Mouse (Mus musculus) NIH3T3 (cell line): Measurements from ENCODE around the gene Plaa.
"Not testable (repeated sequence)": the region's sequence is repeated elsewhere in the genome, so short reads cannot be mapped to it uniquely, and the experiment has no call there.

ENCODE experiments used
- DNase-seq: peaks from one replicate; pipeline ENCODE4 v3.0.0-alpha.2; 2012; ENCODE audit warnings: low read depth

Plaa gene

DNA sequence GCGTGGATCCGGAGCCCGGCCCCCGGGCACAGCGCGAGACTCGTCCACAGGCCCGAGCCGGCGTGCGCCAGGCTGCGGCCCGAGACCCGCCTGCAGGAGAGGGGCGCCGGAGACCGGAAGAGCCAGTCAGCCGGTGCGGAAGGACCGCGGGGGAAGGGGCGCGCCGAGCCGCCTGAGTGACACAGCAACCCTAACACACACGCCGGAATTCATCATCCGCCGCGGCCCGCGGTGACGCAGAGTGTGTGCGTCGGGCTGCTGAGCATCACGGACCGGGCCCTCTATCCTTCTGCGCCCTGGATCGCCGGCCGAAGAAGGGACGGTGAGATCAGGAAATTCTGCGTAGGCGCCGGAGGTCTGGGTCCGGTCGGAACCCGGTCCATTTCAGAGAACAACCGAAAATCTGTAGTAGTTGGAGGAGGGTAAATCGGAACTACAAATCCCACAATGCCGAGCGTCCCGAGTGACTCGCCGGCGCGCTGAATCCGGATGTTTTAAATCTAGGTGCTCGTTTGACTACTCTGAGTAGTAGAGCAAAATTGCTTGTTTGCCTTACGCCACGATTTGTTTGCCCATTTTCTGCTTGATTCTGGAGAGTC, at the start of gene Plaa:
Gene Plaa, minus strand, starts transcription at position 214 of the 599 bp plus-strand sequence.
- peak; percentile 98 for DNase-seq

DNA sequence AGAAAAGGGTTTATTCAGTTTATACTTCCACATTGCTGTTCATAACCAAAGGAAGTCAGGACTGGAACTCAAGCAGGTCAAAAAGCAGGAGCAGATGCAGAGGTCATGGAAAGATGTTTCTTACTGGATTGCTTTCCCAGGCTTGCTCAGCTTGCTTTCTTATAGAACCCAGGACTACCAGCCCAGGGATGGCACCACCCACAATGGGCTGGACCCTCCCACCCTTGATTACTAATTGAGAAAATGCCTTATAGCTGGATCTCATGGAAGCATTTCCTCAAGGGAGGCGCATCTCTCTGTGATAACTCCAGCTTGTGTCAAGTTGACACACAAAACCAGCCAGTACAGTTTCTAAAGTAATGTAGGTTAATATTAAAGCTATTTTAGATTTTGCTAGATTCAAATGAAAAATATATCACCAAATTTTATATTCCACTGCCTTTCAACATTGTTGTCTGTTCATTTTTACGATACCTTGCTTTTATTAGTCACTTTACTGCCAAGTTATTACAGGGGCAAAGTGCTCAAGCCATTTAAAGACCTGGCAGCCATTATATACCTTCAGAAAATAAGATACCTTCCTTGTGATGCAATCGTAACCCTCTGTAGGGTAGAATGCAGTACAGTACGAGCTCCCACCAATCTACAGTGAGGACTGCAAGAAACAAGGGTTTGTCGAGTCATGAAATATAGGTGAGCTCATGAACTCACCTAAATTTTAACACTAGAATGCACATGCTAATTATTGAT, 47.6 kb upstream of the Plaa start:
- not testable (repeated sequence) for DNase-seq

DNA sequence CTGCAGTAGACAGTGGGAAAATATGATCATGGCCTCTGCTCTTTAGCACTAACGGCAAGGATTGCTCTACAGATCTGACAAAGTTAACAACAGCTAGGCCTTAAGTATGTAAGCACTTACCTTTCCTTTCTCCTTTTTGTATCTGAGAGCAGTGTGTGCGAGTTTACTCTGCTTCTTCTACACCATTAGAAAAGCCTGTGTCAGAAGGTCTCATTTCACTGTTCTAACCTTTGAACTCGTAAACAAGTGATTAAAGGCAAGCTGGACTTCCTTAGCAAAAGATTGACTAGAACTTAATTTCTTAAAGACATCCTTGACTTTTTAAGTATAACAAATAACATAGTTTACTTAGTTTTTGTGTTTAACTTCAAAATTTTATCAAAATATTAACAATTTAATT, 46.9 kb upstream of the Plaa start, which contains the start of gene Lrrc19:
Gene Lrrc19, minus strand, starts transcription at position 225 of the 400 bp plus-strand sequence.
- DNase-seq, result no peak

DNA sequence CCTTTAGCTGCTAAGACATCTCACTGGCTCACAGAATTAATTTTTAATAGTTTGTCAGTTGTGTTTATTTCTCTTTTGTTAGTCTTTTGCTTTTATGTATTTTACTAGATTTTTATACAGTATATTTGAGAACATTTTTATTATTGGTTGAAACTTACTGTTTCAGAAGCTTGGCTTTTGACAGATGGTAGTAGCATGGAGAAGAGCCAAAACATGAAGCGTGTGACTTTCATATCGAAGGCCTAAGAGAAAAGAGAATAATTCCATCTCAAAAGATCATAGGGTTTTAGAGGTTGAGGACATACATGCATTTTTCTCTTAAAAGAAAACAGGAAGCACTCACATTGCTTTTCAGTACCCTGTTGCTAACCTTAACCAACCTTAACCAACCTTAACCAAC, 40.1 kb upstream of the Plaa start:
- no peak for DNase-seq

DNA sequence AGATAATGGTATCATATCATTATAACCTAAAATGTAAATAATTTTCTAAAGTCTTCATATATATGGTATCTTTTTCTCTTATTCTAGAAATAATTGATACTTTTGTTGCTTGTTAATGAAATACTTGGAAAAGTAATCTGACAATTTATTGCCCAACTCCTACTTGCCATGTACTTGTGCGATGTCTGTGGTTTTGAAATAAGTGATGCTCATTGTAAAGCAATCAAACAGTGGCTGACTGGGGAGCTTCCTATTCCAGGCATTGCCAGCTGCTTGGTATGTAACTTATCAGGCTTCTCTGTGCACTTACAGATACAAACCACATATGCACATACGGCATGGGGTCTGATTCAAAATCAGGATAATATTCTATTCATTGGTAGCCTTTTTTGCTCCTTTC, 17.0 kb upstream of the Plaa start:
- peak; percentile 50 for DNase-seq

DNA sequence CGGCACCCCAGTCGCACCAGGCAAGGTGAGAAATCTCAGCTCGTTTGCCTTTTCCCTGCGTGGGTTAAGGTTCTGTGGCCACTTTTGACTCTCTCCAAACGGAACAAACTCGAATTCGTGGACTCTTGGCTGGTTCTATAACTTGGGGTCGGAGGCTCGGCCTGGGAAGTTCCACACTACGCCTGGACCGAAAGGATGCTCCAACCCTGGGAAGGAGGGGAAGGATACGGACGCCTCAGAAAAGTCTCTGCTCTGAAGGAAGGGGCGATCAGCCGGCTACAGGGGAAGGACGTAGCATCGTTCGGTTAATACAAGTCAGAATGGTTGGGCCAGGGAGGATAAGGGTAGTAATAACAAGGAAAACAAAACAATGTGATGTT, 11.6 kb upstream of the Plaa start:
- no peak for DNase-seq

DNA sequence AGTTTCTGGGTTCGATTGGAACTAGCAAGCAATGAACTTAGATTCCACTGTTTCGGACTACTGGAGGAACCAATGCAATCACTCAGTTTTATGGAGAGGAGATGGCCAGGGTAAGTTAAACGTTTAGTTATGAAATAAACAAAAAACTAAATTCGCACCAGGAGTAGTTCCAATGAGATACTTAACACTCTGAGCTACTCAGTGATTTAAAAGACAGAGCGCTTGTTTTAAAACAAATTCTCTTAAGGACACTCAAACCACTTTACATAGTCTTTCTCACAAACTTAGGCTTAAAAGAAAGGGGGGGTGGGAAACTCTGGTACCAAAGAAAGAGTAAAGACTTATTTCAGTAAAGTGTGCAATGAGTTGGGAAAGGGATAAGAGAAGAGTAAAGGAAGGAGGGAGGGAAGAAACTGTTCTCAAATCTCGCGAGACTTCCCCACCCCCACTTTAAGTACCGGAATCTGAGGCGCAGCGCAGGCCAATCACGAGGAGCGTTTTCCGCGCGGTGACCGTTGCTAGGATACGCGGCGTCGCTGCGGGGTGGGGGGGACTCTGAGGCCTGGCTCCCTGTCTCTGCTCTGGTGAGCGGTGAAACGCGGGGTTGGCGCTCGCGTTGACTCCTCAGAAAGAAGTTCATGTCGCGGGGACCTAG, 11.1 kb upstream of the Plaa start, which contains the start of gene Ift74:
Gene Ift74, plus strand, starts transcription at position 520 of the 655 bp plus-strand sequence.
- peak; percentile 99 for DNase-seq

DNA sequence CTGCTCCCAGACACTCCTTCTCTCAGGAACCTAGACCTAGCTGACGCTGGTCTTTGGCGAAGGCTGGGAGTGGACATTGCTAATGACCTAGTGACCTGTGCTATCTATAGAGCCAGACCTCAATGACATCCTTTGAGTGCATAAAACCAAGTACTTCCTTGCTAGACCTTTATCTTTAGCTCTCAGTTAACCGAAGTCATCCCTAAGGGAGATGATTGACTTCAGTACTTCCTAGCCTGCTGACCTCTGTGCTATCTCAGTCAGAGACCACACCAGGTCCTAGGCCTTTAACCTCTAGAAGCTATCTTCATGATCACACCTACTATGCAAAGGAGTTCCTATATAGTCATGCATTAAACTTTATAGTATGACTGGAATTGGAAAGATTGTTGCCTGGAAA, 7.3 kb upstream of the Plaa start:
- DNase-seq, result no peak

DNA sequence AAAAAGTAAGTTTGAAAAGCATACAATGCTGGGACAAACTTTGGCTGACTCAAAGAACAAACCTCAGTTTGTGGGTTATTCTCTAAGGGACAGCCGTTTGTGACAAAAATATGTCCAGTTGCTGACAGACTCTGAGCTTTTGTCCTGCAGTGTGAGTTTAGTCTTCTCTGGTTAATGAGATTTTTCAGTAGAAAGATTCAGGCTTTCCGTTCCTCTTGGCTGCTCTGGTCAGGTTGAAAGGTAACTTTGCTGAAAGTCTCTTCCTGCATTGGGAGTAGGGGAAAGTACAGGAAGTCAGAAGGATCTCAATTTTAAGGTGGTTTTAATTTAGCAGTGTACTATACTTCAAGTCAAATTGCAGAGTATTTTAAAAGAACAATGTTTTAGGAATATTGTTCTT, 2.5 kb upstream of the Plaa start:
- no peak for DNase-seq

DNA sequence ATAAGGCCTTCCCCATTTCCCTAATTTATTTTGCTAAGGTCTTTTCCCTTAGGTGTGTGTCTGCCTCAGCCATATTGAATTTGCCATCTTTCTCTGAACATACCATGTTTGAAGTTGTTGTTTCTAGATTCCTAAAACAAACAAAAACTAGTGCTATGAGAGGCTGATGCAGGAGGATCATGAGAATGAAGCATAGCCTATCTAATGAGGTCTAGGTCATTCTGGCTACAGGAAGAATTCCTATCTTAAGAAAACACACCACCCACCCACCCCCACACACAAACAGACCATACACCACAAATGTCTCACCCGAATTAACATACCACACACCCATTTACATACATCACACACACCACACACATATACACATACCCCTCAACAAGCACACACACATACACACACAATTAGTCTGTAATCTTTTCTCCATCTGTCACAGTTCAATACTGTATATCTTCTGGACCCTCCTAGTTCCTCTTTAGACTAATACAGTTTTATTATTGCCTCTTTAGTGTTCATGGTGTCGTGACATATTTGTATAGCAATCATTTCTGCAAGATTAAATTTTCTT, 1.5 kb upstream of the Plaa start:
- no peak for DNase-seq

DNA sequence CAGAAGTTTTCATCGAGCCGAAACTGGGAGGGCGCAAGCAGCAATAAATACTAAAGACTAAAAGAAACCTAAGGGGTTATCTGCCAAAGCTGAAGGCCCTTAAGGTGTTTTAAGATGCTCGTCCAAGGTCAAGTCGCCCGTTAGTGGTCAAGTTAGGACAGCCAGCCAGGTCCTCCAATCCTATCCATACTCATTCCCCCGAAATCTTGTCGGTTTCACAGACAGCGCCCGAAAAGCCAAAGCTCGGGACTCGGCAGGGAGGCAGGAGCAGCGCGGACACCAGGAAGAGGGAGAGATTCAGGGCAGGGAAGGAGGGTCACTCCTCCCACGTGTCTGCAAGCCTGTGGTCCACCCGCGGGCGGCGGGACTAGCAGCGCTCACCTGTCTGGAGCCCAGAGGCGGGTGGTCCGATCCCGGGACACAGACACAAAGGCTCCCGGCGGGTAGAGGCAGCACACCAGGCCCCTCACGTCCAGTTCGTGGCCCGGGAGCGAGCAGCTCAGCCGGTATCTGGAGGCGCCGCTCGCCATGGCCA, 481 bp downstream of the Plaa start:
- DNase-seq, result no peak

DNA sequence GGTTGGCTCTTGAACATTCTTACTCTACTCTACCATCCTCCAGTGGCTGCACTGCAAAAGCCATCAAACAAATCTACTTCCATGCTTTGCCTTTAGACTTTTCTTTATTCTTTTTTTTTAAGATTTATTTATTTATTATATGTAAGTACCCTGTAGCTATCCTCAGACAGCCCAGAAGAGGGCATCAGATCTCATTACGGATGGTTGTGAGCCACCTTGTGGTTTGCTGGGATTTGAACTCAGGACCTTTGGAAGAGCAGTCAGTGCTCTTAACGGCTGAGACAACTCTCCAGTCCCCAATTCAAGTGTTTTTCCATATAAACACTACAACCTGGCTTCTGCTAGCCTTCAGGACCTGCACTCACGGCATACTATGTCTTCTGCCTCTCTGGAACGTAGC, 1.6 kb downstream of the Plaa start:
- DNase-seq, result peak; percentile 73

DNA sequence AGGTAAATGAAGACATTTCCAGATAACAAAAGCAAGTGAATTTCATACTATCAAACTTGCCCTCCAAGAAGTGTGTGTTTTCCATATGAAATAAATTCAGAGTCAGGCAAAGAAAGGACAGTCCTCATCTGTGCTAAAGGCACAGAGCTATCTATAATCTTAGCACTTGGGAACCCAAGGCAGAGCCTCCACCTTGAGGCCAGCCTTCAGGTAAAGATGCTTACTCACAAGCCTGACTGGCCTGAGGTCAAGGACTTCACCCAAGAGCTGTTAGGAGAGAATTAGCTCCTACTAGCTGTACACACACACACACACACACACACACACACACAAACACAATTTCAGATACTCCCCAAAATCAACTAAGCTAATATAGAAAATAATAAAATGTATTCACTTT, 10.3 kb downstream of the Plaa start:
- no peak for DNase-seq

DNA sequence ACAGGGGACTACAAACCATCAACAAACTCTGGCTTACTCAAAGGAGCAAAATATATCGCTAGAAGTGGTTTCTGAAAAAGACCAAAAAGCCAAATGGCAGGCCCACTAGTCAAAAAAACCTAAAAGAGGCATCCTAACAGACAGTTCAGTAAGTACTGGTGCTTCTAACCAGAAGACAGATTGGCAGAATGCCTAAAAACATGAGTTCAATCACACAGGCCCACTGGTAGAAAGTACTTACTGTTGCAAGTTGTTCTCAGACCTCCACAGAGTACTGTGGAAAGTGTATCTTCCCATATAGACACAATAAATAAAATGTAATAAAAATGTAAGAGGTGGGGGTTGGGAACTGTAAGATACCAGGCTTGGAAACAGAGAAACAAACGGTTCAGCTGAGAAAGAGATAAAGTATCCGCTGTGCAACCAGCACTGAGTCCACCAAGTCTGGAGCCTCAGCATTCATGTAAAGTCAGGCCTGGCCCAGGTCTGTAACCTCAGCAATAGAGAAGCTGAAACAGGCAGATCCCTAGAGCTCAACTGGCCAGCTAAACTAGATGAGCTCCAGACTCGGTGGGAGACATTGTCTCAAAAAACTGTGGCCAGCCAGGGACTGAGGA, 11.2 kb downstream of the Plaa start:
- DNase-seq, result no peak

DNA sequence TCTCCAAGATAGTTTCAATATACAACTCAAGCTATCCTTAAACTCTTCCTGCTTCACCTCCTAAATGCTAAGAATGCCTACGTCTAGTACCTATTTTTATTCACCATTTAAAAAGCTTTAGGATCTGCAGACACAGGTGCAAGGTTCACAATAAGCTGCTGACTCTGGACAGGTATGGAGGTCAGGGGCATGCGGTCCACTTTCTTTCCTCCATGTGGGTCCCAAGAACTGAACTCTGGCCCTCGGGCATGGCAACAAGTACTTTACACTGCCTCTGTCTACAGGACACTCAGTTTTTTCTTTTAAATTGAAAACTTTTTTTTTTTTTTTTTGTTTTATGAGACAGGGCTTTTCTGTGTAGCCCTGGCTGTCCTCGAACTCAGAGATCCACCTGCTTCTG, 30.4 kb downstream of the Plaa start:
- DNase-seq, result no peak

DNA sequence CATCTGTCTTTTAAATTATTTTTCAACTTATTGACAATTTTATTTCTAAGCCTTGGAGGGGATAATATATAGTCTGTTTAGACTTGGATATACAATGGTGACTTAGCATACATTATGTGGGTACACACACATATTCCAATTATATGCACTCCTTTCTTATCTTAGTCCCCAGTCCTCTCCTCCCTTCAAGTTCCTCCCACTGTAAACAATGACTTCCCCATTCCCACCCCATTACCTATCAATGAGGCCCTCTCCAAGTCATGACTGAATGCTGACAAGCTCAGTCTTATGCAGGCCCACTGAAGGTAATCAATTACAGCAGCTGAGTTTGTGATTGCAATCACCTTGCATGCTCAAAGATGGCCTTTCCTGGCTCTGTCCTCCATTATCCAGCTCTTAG, 38.7 kb downstream of the Plaa start:
- DNase-seq, result no peak

DNA sequence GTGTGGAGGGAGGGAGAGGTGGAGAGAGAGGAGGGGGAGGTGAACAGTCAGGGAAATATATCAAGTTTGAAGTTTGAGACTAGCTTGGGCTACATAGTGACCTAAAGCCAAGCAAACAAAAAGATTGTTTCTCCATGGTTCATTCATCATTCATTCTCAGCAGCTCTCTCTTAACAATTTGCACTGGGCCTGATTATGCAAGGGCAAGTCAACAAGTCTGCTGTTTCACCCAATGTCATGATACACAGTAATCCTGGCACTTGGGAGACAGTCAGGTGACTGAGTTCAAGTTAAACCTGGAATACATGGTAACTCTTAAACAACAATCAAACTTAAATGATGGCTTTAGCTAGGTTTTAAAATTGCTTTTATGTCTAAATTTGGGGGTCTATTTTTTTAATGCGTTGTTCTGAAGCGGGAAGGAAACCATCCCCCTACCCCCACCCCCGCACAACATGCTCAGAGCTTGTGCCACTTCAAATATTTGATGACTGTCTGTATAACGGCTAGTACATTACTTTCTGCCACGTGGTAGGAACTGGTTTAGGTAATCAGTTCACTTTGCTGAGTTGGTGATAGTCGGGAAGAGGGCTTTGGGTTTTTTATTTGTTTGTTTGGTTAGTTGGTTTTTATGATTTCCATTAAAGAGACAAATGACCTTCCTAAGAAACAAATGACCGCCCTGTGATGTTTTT, 40.9 kb downstream of the Plaa start:
- DNase-seq, result peak; percentile 8

DNA sequence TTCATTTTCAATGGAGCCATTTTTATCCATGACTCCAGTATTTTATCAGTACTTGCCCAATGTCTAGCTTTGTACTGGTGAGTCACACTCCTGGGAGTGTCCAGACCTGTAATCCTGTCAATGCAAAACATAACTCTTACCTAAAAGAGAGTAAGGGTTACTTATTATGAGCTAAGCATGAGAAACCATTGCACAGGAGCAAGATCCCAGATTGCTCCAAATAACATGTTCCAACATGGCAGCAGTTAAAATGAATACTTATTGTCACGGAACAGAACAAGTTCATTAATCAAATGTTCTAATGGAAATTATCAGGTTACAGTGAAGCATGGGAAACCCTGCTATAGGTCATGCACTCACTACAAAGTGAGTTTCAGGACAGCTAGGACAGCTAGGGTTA, 42.7 kb downstream of the Plaa start:
- no peak for DNase-seq

DNA sequence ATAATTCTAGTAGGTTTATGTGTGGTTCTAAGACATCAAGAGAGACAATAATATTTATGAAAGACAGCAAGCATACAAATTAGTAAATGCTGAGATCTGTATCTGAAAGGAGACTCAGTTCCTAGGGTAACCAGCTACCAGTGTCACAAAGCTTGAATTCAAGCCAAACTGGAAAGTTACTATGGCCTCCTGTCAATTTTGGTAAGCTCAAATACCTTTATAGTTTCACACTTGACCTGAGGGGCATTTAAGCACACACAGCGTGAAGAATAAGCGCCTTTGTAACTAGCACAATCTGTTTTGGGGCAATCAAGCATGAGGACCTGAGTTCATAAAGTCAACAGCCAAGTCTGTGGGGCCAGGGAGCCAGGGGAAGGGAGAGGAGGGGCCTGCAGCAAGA, 43.8 kb downstream of the Plaa start:
- DNase-seq, result no peak

DNA sequence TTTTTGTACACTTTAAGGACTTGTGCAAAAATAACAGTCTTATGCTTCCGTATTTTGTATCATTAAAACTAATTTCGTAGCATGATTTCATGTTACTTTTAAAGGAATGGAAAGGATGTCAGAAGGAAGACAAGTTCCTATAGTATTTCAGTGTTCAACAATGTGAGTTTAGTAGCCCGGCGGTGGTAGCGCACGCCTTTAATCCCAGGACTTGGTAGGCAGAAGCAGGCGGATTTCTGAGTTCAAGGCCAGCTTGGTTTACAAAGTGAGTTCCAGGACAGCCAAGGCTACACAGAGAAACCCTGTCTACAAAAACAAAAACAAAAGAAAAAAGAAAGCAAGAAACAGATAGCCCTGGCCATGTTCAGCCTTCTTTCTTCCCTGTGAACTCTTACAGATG, 45.9 kb downstream of the Plaa start:
- no peak for DNase-seq

DNA sequence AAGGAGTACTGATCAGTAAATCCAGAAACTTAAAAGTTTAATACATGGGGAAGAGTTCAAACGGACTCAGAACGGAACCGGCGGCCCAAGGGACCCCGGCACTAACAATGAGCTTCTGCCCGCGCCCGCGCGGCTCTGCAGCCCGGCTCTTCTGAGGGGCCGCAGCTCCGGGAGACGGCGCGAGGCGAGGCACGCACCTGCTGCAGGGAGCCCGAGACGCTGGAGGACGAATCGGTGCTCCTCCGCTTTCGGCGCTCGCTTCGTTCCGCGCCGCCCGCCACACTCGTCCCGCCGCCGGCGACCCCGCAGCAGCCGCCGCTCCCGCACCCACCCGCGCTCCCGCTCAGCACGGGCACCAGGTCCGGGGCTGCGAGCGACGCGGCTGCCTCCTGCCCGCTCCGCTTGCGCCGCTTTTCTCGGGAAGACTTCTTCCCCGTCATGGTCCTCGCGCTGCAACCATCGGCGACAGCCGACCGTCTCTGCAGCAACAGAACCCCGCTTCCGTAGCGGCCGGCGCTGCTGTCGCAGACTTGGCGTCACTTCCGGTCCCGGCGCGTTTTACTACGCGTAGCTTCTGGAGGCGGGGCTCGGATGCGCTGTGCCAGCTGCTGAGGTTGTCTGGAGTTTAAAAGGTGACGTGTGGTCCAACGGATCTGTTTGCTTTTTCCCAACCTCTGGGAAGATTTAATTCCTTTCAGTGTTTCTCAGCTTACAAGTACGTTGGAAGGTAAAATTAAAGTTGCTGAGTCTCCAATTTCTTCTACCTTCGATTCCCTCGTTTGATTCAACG, 46.6 kb downstream of the Plaa start, which contains the start of the genes Gm10306 and Caap1:
Gene Gm10306, plus strand, starts transcription at position 282 of the 790 bp plus-strand sequence.
Gene Caap1, minus strand, starts transcription at position 532 of the 790 bp plus-strand sequence.
- peak; percentile 98 for DNase-seq
